1 mouse cellular context compared by ENCODE assay signal in the genomic region with DNA sequence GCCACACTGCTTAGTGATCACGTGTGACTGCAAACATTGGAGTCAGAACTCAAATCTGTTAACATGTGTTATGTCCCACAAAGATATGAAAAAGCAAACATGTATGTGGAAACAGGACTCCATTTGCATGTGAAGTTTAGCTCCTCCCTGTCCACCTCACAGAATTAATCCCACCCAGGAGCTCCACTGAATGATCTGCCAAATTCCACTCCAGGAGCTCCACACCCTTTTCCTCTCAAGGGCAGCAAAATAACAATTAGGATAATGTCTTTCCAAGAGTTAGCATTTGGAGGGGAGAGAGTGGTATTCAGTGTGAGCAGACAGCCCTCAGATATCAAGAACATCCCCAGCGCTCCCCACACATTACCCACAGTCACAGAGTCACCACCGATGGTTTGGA.
TF ChIP-seq lines count a peak whose summit lies in the region.

No protein-coding gene starts in this region.

TF ChIP-seq in CH12.LX, 34 proteins besides CTCF, POLR2A, EP300 and RAD21:
- no peak for TF ChIP-seq CHD1 (IDR thresholded peaks at IDR 0.05; ENCODE audit: low read depth, low read length)
